Mouse (Mus musculus) neural tube, embryonic 15.5 days (tissue): ENCODE data around the gene Smim6. TPM values are rescaled to one million over a fixed set of nuclear protein-coding genes. Genes with fewer than 3 reads are reported as not detected.

Experiments used
- ATAC-seq: fragments of 200-750 bp; cut with Nextera tagmentation; 2 replicates; pipeline ENCODE4 v1.8.0; 2017; ENCODE audit warnings: mild to moderate bottlenecking, moderate TSS enrichment, moderate library complexity; ENCODE audit not compliant: low FRiP score
- H3K27ac ChIP-seq: fragments of 300-500 bp; sonication (generic); replicated peaks from 2 replicates; pipeline ENCODE4 v1.5.1; 2015; ENCODE audit warnings: mild to moderate bottlenecking, inconsistent platforms
- H3K27me3 ChIP-seq: fragments of 300-500 bp; sonication (generic); replicated peaks from 2 replicates; pipeline ENCODE4 v1.6.1; 2015; ENCODE audit warnings: inconsistent platforms
- H3K36me3 ChIP-seq: fragments of 300-500 bp; sonication (generic); 2 replicates; pipeline ENCODE4 v1.6.1; 2015; ENCODE audit warnings: inconsistent platforms
- H3K4me1 ChIP-seq: fragments of 300-500 bp; sonication (generic); 2 replicates; pipeline ENCODE4 v1.6.1; 2015; ENCODE audit warnings: inconsistent platforms
- H3K4me2 ChIP-seq: fragments of 300-500 bp; sonication (generic); 2 replicates; pipeline ENCODE4 v1.6.1; 2015; ENCODE audit warnings: inconsistent platforms, mild to moderate bottlenecking, moderate library complexity
- H3K4me3 ChIP-seq: fragments of 300-500 bp; sonication (generic); replicated peaks from 2 replicates; pipeline ENCODE4 v1.5.1; 2015; ENCODE audit warnings: mild to moderate bottlenecking, inconsistent platforms
- H3K9ac ChIP-seq: fragments of 300-500 bp; sonication (generic); replicated peaks from 2 replicates; pipeline ENCODE4 v1.6.1; 2015; ENCODE audit warnings: mild to moderate bottlenecking, inconsistent platforms
- H3K9me3 ChIP-seq: fragments of 300-500 bp; sonication (generic); replicated peaks from 2 replicates; pipeline ENCODE4 v1.6.1; 2016; ENCODE audit warnings: inconsistent platforms
- WGBS: fragments of 180-500 bp; shearing (Covaris S2); methylation state at CpG from one replicate; pipeline ENCODE4 v1.1.7; 2015; ENCODE audit warnings: mixed read lengths; 5-methylcytosine and 5-hydroxymethylcytosine counted together
- polyA plus RNA-seq: library from polyadenylated mRNA; unstranded; fragments of >200 nt; fragmentation: Nextera tagmentation; extraction: Ambion mirVana; gene quantifications from 2 replicates; pipeline ENCODE4 v1.2.1, GENCODE M21; 2015

Gene Smim6
- polyA plus RNA-seq, 1 experiment from 2014 or later: 0.68 TPM

- Histone ChIP-seq H3K9ac (no peak overlapping the region), H3K9me3 (no peaks in the 10 kb centered on the region), H3K4me3 (no peak overlapping the region), H3K4me1 (peaks cover 5% of the 10 kb centered on the region; the same call in 1 of the 2 replicates), H3K27me3 (peaks cover 6% of the 10 kb centered on the region; the same call in 1 of the 2 replicates), H3K36me3 (no peaks in the 10 kb centered on the region), H3K4me2 (no peak overlapping the region), H3K27ac (no peak overlapping the region)
- 92% methylated on average over 11 of the region's 11 CpGs for WGBS
- no peak for ATAC-seq
Measured at GRCm38 (mm10) chr11:115886446-115886845, 25.4 kb upstream of the Smim6 start.

DNA sequence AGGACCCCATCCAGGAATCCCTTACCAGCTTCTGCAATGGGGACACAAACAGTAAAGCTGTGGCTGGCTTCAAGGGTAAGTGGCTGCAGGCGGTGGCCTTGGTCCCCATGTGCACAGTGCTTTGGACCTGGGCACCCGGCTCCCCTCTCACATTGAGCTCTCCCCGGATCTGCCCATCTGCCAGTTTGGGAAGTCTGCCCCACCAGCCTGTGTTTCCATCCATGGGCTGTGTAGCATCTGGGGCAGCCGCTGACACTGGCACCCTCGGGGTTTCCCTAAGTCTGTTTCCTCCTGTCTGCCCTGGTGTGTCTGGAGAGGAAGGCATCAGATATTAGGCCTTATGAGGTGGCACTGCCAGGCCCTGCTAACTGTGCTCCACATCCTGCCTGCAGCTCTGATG, 23.8 kb upstream of the Smim6 start:
- Histone ChIP-seq H3K36me3 (peaks cover 2% of the 10 kb centered on the region), H3K4me3 (no peak overlapping the region), H3K27me3 (peaks cover 6% of the 10 kb centered on the region; the same call in 1 of the 2 replicates), H3K9ac (no peak overlapping the region), H3K4me2 (no peak overlapping the region), H3K27ac (no peak overlapping the region), H3K4me1 (peaks cover 5% of the 10 kb centered on the region; the same call in 1 of the 2 replicates), H3K9me3 (no peaks in the 10 kb centered on the region)
- no peak for ATAC-seq
- 80% methylated on average over 5 of the region's 5 CpGs for WGBS

- ATAC-seq: no peak
- WGBS: 90% methylated on average over 6 of the region's 6 CpGs
Measured at GRCm38 (mm10) chr11:115889159-115889558, 22.7 kb upstream of the Smim6 start.

DNA sequence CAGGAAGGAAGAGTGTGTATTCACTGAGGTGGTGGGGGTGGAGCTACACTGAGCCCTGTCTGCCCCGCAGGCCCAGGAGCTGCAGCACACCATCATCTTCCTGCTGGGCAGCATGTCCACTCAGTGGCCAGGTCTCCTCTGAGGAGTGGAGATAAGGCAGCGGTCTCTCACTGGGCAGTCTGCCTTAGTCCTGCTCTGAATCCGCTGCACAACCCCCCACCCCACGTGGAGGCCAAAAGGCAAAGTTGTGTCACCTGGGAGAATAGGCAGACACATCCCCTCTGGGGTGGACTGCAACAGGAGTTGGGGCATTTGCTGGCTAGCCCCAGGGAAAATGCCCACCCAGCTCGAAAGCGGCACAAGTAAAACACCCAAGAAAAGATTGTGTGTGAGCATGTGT, 19.6 kb upstream of the Smim6 start:
- Histone ChIP-seq H3K27me3 (no peaks in the 10 kb centered on the region), H3K4me1 (no peaks in the 10 kb centered on the region), H3K27ac (no peak overlapping the region), H3K9ac (no peak overlapping the region), H3K36me3 (peaks cover 27% of the 10 kb centered on the region), H3K4me3 (no peak overlapping the region), H3K4me2 (no peak overlapping the region), H3K9me3 (no peaks in the 10 kb centered on the region)
- no peak for ATAC-seq
- WGBS: 67% methylated on average over 6 of the region's 6 CpGs

More at GRCm38 (mm10) chr11:115889159-115889558, 22.7 kb upstream of the Smim6 start:
- Histone ChIP-seq H3K9me3 (no peaks in the 10 kb centered on the region), H3K4me3 (no peak overlapping the region), H3K9ac (no peak overlapping the region), H3K4me1 (no peaks in the 10 kb centered on the region), H3K27ac (no peak overlapping the region), H3K36me3 (peaks cover 14% of the 10 kb centered on the region), H3K4me2 (no peak overlapping the region), H3K27me3 (no peaks in the 10 kb centered on the region)

DNA sequence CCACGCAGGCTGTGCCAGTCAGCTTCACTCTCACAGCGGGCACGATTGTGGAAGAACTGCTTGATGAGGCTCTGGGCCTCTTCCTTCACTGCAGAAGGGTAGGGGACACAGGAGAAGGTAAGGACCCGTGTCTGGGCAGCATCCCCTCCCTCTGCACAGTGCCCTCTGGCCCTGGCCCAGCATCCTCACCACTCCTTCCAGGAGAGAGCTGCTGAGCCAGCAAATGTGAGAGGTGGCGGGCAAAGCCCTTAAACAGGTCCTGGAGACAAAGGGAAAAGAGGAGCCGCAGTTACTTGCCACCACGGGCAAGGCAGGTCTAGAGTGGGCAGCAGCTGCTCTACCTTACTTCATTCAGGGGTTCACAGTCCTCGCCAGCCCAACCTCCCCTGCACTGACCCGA, 18.7 kb upstream of the Smim6 start:
- Histone ChIP-seq H3K27ac (no peak overlapping the region), H3K36me3 (peaks cover 27% of the 10 kb centered on the region), H3K9ac (no peak overlapping the region), H3K27me3 (no peaks in the 10 kb centered on the region), H3K4me1 (no peaks in the 10 kb centered on the region), H3K4me2 (no peak overlapping the region), H3K4me3 (no peak overlapping the region), H3K9me3 (no peaks in the 10 kb centered on the region)
- 89% methylated on average over 9 of the region's 9 CpGs for WGBS
- no peak for ATAC-seq

DNA sequence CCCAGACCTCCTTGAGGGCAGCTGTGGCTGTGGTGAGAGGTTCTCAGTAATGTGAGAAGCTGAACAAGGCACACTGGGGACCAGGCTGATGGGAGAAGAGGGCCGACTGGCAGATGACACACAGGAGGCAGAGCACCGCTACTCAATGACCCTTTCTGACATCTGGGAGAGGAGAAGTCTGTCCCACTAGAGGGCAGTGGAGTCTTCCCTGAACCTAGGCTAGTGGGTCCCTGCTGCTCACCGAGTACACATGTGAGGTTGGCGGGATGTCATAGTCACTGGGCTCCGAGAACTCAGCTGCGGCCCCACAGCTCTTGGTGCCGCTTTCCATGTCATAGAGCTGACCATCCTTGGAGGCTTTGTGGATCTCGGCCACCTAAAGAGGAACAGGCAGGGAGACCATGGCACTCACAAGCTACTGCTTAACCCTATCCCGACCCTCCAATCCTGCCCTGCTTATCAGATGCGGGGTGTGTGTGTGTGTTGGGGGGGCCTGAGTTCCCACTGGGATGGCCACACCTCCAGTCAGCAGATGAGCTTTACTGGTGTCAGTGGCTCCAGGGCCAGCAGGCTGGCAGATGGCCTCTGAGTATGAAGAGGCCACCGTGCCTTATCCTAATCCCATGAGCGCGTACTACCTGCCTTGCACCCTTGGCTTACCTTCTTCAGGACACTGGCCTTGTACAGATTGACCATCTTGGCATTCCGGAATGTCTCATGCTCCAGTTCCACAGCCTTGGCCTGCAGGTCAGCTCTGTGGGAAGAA, 16.9 kb upstream of the Smim6 start:
- no peak for ATAC-seq

GRCm38 (mm10) chr11:115898446-115898845, 13.4 kb upstream of the Smim6 start:
- Histone ChIP-seq H3K27ac (no peak overlapping the region), H3K4me2 (no peak overlapping the region), H3K9ac (no peak overlapping the region), H3K9me3 (no peaks in the 10 kb centered on the region), H3K4me3 (no peak overlapping the region), H3K36me3 (peaks cover 20% of the 10 kb centered on the region), H3K4me1 (peaks cover 11% of the 10 kb centered on the region), H3K27me3 (no peaks in the 10 kb centered on the region)
- 92% methylated on average over 7 of the region's 7 CpGs for WGBS
- ATAC-seq: no peak

More for the DNA sequence above, 16.9 kb upstream of the Smim6 start:
- Histone ChIP-seq H3K27me3 (no peaks in the 10 kb centered on the region), H3K4me1 (peaks cover 5% of the 10 kb centered on the region), H3K4me3 (no peak overlapping the region), H3K4me2 (no peak overlapping the region), H3K9me3 (no peaks in the 10 kb centered on the region), H3K27ac (no peak overlapping the region), H3K9ac (no peak overlapping the region), H3K36me3 (peaks cover 27% of the 10 kb centered on the region)
- WGBS: 81% methylated on average over 14 of the region's 14 CpGs

- H3K4me1 ChIP-seq: peaks cover 12% of the 10 kb centered on the region
- H3K4me2 ChIP-seq: no peak overlapping the region
- H3K4me3 ChIP-seq: no peak overlapping the region
- H3K36me3 ChIP-seq: peaks cover 16% of the 10 kb centered on the region
- no peaks in the 10 kb centered on the region for H3K27me3 ChIP-seq
- no peaks in the 10 kb centered on the region for H3K9me3 ChIP-seq
- H3K27ac ChIP-seq: no peak overlapping the region
- no peak overlapping the region for H3K9ac ChIP-seq
- WGBS: 17% methylated on average over 4 of the region's 4 CpGs
- ATAC-seq: no peak; the same call in 1 of the 2 replicates
Measured at GRCm38 (mm10) chr11:115898886-115899285, 12.9 kb upstream of the Smim6 start.

DNA sequence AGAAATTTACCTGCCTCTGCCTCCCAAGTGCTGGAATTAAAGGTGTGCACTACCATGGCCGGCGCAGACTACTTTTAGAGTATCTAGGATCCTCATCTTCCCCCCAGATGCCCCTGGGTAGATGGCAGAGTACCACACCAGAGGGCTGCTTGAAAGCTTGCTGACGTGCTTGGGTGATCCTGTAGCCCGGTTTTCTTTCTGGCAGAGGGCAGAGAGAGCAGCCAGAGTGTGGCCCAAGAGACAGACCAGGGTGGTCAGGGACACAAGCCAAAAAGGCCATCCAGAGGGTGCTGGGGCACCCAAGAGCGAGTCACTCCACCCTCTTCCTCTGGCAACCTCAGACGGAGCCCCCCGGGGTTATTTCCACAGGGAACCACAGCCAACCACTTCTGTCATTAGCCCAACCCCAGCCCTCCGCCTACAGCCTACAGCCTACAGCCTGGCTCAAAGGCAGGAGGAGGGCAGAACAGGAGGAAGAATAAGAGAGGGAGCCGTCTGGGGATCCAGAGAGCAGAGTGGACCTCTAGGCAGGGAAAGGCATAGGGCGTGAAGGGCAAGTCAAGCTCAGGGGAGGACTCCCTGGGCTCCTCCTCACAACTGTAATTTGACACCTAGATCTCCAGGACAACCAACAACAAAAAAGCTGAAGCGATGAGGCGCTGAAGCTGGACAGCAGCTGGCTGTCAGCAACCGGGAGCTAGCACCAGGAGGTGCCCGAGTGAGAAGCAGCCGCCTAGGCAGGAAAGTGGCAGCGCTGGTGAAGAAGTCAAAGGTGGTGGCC, 12.1 kb upstream of the Smim6 start, which contains the start of gene Smim5:
Gene Smim5 (plus strand): TSS at position 481 of the 781 bp plus-strand sequence.
- Histone ChIP-seq H3K27me3 (no peaks in the 10 kb centered on the region), H3K9ac (no peak within 1 kb of the TSS), H3K4me1 (peaks cover 13% of the 10 kb centered on the region), H3K36me3 (peaks cover 8% of the 10 kb centered on the region), H3K27ac (no peak within 1 kb of the TSS), H3K4me3 (no peak within 1 kb of the TSS), H3K9me3 (no peaks in the 10 kb centered on the region), H3K4me2 (0 out of 2 replicates have a peak within 1 kb of the TSS, but pooled peaks have one; percentile 11)
- ATAC-seq: no peak
- 30% methylated on average over 16 of the region's 16 CpGs for WGBS

- Histone ChIP-seq H3K27ac (no peak overlapping the region), H3K9ac (no peak overlapping the region), H3K4me3 (no peak overlapping the region), H3K4me2 (0 out of 2 replicates have a peak overlapping the region, but pooled peaks have one; percentile 2), H3K27me3 (no peaks in the 10 kb centered on the region), H3K9me3 (no peaks in the 10 kb centered on the region), H3K4me1 (peaks cover 13% of the 10 kb centered on the region), H3K36me3 (peaks cover 7% of the 10 kb centered on the region)
- ATAC-seq: no peak
- WGBS: 81% methylated on average over 8 of the region's 8 CpGs
Measured at GRCm38 (mm10) chr11:115900561-115901337, 11.1 kb upstream of the Smim6 start.
